Mouse (Mus musculus): ENCODE data around the gene Tmem95. TPM values are rescaled to one million over a fixed set of nuclear protein-coding genes. Genes with fewer than 3 reads are reported as not detected.

Gene Tmem95
- total and polyA plus RNA-seq, 3 experiments, result not detected

DNA sequence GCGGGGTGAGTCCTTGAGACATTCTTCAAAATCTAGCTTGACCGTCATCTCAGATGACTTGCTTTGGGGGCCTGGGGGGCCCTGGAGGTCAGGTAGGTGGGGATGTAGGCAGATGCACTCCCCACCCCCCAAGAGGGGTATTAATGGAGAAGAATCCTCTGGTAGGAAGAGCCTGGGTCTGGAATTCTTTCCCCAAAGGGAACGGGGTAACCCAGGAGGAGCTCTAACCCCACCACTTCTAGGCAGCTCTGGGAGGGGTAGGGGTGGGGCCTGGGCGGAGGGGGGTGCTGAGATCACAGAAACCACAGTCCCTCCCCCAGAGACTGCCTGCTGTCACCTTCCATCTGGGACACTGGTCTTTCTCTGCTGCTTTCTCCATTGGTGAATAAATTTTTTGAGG lies 17.5 kb upstream of the Tmem95 start, which contains the start of gene Acap1:
Acap1 (minus strand) TSS at position 249 of the 400 bp plus-strand sequence.
- dilution Hi-C loops (cut with MboI; ENCODE audit: extremely low pct_ligation_motif_present, extremely low pct_unique_long_range_greater_than_20kb, low sequenced_read_pairs) (no loop called here), in situ Hi-C loops (cut with MboI; ENCODE audit: low pct_ligation_motif_present, low pct_unique_long_range_greater_than_20kb, low sequenced_read_pairs) (no loop called here)
- Histone ChIP-seq H3K36me3 (replicated peaks in 1 of 2; ENCODE audit: control insufficient read depth in 1 of 2, insufficient read depth in 1 of 2, low read length in 1 of 2) (peaks cover 3 to 24% of the 10 kb centered on the region in 2 experiments), H3K9me3 (replicated peaks; ENCODE audit: low read length) (no peaks in the 10 kb centered on the region), H3K9ac (ENCODE audit: insufficient read depth, low read depth) (peak within 1 kb of the TSS; percentile 74), H3K4me1 (ENCODE audit: control insufficient read depth in 1 of 2, insufficient read depth in 2 of 2) (peaks cover 5 to 31% of the 10 kb centered on the region in 2 experiments; a peak in 3 of 4 replicates), H3K27me3 (replicated peaks) (no peaks in the 10 kb centered on the region), H3K4me3 (replicated peaks in 1 of 3; ENCODE audit: low read depth in 2 of 3, low read length in 2 of 3, poor library complexity in 1 of 3) (peak within 1 kb of the TSS; percentile 53 to 65 (median 63)), H3K79me2 (replicated peaks; ENCODE audit: control insufficient read depth, extremely low read depth, insufficient read depth, poor library complexity, severe bottlenecking) (no peaks in the 10 kb centered on the region), H3K4me2 (ENCODE audit: insufficient read depth, low read depth, poor library complexity, severe bottlenecking) (peak within 1 kb of the TSS; percentile 46), H3K27ac (ENCODE audit: insufficient read depth, low read depth) (peak within 1 kb of the TSS; percentile 37)
- TF ChIP-seq TBP (conservative IDR thresholded peaks at IDR 0.05; ENCODE audit: low read depth, low read length), result 0 out of 2 replicates have a peak, but pooled peaks have one; percentile 32
- peak; percentile 24; the same call in 1 of the 2 replicates for TF ChIP-seq SIN3A (IDR thresholded peaks at IDR 0.05; ENCODE audit: low read length)
- TF ChIP-seq ZMIZ1 (IDR thresholded peaks at IDR 0.05; ENCODE audit: low read depth, low read length), result 0 out of 2 replicates have a peak, but pooled peaks have one; percentile 56
- no peak for TF ChIP-seq CHD2 (IDR thresholded peaks at IDR 0.05; ENCODE audit: low read length)
- TF ChIP-seq HCFC1 (IDR thresholded peaks at IDR 0.05; ENCODE audit: low read depth, low read length), result no peak
- TF ChIP-seq MAZ (IDR thresholded peaks at IDR 0.05; ENCODE audit: low read depth, low read length), result peak; percentile 81
- DNase-seq (ENCODE audit: extremely low read depth), result peak; percentile 85

DNA sequence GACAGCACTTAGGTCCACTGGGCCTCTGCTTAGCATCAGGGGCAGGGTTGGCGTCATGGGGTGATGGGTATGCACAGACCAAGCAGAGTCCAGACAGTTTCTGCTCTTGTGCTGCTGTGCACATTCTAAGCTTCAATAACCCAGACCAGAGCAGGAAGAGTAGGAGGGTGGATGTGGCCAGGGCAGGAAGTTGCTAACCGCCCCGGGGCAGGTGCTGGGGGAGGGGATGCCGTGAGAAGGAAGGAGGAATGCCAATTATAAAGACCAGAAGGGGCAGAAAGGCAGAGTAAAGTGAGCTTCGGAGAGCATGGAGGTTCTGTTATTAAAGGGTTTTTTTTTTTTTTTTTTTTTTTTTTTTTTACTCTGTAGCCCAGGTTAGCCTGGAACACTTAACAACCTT lies 16.9 kb upstream of the Tmem95 start:
- Histone ChIP-seq H3K4me2 (ENCODE audit: insufficient read depth, low read depth, poor library complexity, severe bottlenecking) (peak overlapping the region; percentile 46), H3K27ac (ENCODE audit: insufficient read depth, low read depth) (peak overlapping the region; percentile 37)
- TF ChIP-seq HCFC1 (IDR thresholded peaks at IDR 0.05; ENCODE audit: low read depth, low read length) (0 out of 2 replicates have a peak, but pooled peaks have one; percentile 9), MAZ (IDR thresholded peaks at IDR 0.05; ENCODE audit: low read depth, low read length) (no peak), ZMIZ1 (IDR thresholded peaks at IDR 0.05; ENCODE audit: low read depth, low read length) (no peak), RCOR1 (conservative IDR thresholded peaks at IDR 0.05; ENCODE audit: low read depth, low read length) (no peak), ZC3H11A (IDR thresholded peaks at IDR 0.05; ENCODE audit: low read depth, low read length) (no peak), MXI1 (IDR thresholded peaks at IDR 0.05; ENCODE audit: low read depth, low read length) (no peak; the same call in 1 of the 2 replicates), CHD1 (IDR thresholded peaks at IDR 0.05; ENCODE audit: low read depth, low read length) (no peak; the same call in 1 of the 2 replicates), MYC (IDR thresholded peaks at IDR 0.05; ENCODE audit: low read depth, low read length) (no peak), TBP (conservative IDR thresholded peaks at IDR 0.05; ENCODE audit: low read depth, low read length) (peak; percentile 65; the same call in 1 of the 2 replicates), POLR2AphosphoS2 (IDR thresholded peaks at IDR 0.05; ENCODE audit: low read depth, low read length) (no peak), JUN (IDR thresholded peaks at IDR 0.05; ENCODE audit: insufficient read depth, low read depth, low read length) (no peak), UBTF (IDR thresholded peaks at IDR 0.05; ENCODE audit: low read depth, low read length) (no peak), TCF12 (IDR thresholded peaks at IDR 0.05; ENCODE audit: low read depth, low read length) (no peak), GABPA (IDR thresholded peaks at IDR 0.05; ENCODE audit: insufficient replicate concordance, low read depth, low read length) (no peak), EP300 (IDR thresholded peaks at IDR 0.05; ENCODE audit: low read length) (no peak), RAD21 (IDR thresholded peaks at IDR 0.05; ENCODE audit: low read depth, low read length) (no peak), ETS1 (conservative IDR thresholded peaks at IDR 0.05; ENCODE audit: low read depth, low read length) (no peak), USF2 (conservative IDR thresholded peaks at IDR 0.05; ENCODE audit: low read depth, low read length) (no peak), IRF4 (IDR thresholded peaks at IDR 0.05; ENCODE audit: low read depth, low read length) (no peak), PAX5 (IDR thresholded peaks at IDR 0.05; ENCODE audit: low read length) (no peak), NRF1 (IDR thresholded peaks at IDR 0.05; ENCODE audit: low read depth, low read length) (no peak), CHD2 (IDR thresholded peaks at IDR 0.05; ENCODE audit: low read length) (peak; percentile 85; the same call in 1 of the 2 replicates), ZKSCAN1 (IDR thresholded peaks at IDR 0.05; ENCODE audit: borderline replicate concordance, low read depth, low read length) (no peak), ELF1 (IDR thresholded peaks at IDR 0.05; ENCODE audit: low read depth, low read length) (peak; percentile 77), USF1 (IDR thresholded peaks at IDR 0.05; ENCODE audit: low read depth, low read length) (no peak), CTCF (conservative IDR thresholded peaks at IDR 0.05 in 1 of 2, IDR thresholded peaks at IDR 0.05 in 1 of 2; ENCODE audit: low read depth in 2 of 2, low read length in 2 of 2) (no peak), SIN3A (IDR thresholded peaks at IDR 0.05; ENCODE audit: low read length) (peak; percentile 51; the same call in 1 of the 2 replicates), NELFE (IDR thresholded peaks at IDR 0.05; ENCODE audit: low read depth, low read length) (no peak), MAX (IDR thresholded peaks at IDR 0.05; ENCODE audit: low read length) (0 out of 2 replicates have a peak, but pooled peaks have one; percentile 12), MAFK (IDR thresholded peaks at IDR 0.05; ENCODE audit: insufficient replicate concordance, low read length) (no peak), KAT2A (IDR thresholded peaks at IDR 0.05; ENCODE audit: insufficient replicate concordance, low read length) (no peak)

More for the DNA sequence above, 16.9 kb upstream of the Tmem95 start:
- in situ Hi-C loops (cut with MboI; ENCODE audit: low pct_ligation_motif_present, low pct_unique_long_range_greater_than_20kb, low sequenced_read_pairs), result no loop called here
- dilution Hi-C loops (cut with MboI; ENCODE audit: extremely low pct_ligation_motif_present, extremely low pct_unique_long_range_greater_than_20kb, low sequenced_read_pairs), result no loop called here
- Histone ChIP-seq H3K4me1 (ENCODE audit: control insufficient read depth in 1 of 2, insufficient read depth in 2 of 2) (peaks cover 5 to 30% of the 10 kb centered on the region in 2 experiments; a peak in 3 of 4 replicates), H3K9ac (ENCODE audit: insufficient read depth, low read depth) (peak overlapping the region; percentile 74), H3K4me3 (replicated peaks in 1 of 3; ENCODE audit: low read depth in 2 of 3, low read length in 2 of 3, poor library complexity in 1 of 3) (peak overlapping the region; percentile 53 to 65 (median 63)), H3K79me2 (replicated peaks; ENCODE audit: control insufficient read depth, extremely low read depth, insufficient read depth, poor library complexity, severe bottlenecking) (no peaks in the 10 kb centered on the region), H3K36me3 (replicated peaks in 1 of 2; ENCODE audit: control insufficient read depth in 1 of 2, insufficient read depth in 1 of 2, low read length in 1 of 2) (peaks cover 3 to 31% of the 10 kb centered on the region in 2 experiments), H3K9me3 (replicated peaks; ENCODE audit: low read length) (no peaks in the 10 kb centered on the region), H3K27me3 (replicated peaks) (no peaks in the 10 kb centered on the region)
- DNase-seq (ENCODE audit: extremely low read depth), result peak; percentile 84

All from CH12.LX (cell line).